Mouse (Mus musculus) leukemia stem cell, adult 10-12 weeks (primary cell): ENCODE data around the gene Thnsl1. TPM values are rescaled to one million over a fixed set of nuclear protein-coding genes. Genes with fewer than 3 reads are reported as not detected.

Experiments used
- polyA plus RNA-seq: library from polyadenylated mRNA; stranded (reverse); fragments of >175 nt; gene quantifications from 2 replicates; pipeline ENCODE4 v1.2.3, GENCODE M21; 2012; ENCODE audit warnings: low replicate concordance

Thnsl1 gene
- polyA plus RNA-seq = 1.5 TPM in 1 of 2 replicates, not detected in the other

GRCm38 (mm10) chr2:21204912-21205830 is at the start of gene Thnsl1, which contains the start of gene Enkur:
Gene Thnsl1 (plus strand): TSS chr2:21205724.
Gene Enkur (minus strand): TSS chr2:21205365.

Other genes with a start within 250 kb of the Thnsl1 start
- 50.2 and 58.3 TPM in 2 replicates for gene Arhgap21, start 236.8 kb upstream of the Thnsl1 start, polyA plus RNA-seq
- not detected in 2 replicates for gene Enkur, start 359 bp upstream of the Thnsl1 start, polyA plus RNA-seq
- gene Gpr158, start 161.8 kb downstream of the Thnsl1 start, polyA plus RNA-seq = not detected in 2 replicates